Mouse (Mus musculus) liver, adult (tissue): ENCODE measurements around the gene Lgmn.

Source experiments
- GATA4 ChIP-seq: IDR thresholded peaks from 2 replicates; pipeline ENCODE4 v1.6.1; 2014; ENCODE audit warnings: mild to moderate bottlenecking, low read length; ENCODE audit not compliant: insufficient replicate concordance

Gene Lgmn

DNA sequence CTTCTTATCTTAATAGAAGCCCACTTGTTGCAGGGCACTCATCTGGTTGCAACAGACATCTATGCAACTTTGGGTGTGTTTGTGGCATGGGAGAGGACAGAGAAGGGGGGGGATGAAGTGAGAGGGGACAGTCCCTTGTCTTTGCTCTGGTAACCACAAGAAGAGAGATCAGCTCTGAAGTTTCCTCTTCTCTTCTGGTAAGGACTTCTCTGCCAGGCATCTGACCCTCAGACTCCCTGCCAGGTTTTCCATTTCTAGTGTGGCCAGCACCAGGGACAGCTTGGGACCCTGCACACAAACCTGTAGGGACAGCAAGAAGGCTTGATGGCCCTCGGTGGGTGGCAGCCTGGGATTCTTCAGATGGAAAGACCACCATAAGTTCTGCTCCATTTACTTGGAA lies 88.6 kb downstream of the Lgmn start:
- TF ChIP-seq GATA4: no peak

DNA sequence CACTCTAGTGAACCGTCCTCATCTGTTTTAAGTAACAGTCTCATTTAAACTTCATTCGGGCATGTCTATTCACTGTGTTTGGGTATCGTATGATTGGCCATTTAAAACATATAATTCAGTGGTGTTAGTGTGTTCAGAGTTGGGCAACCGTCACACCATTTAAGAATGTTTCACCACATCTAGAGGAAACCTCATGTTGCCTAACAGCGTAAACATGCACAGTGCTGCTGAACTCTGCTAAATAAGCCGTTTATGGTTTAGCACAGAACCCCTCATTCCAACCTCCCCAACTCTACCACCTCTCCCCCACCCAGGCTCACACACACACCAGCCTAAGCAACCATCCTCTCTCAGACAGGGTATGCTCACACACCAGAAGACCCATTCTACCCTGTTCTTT lies 91.2 kb downstream of the Lgmn start:
- no peak for TF ChIP-seq GATA4

DNA sequence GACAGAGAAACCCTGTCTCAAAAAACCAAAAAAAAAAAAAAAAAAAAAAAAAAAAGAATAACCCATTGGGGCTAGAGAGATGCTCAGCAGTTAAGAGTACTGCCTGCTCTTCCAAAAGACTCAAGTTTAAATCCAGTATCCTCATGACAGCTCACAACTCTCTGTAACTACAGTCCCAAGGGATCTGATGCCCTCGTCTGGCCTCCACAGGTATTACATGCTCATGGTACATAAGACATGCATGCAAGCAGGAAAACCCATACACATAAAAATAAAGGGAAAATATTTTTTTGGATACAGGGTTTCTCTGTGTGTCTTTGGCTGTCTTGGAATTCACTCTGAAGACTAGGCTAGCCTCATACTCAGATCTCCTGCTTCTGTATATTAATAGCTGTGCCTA lies 93.1 kb downstream of the Lgmn start:
- no peak for TF ChIP-seq GATA4

- no peak for TF ChIP-seq GATA4
Observed at GRCm38 (mm10) chr12:102345031-102345815, 94.4 kb downstream of the Lgmn start.
